Mouse (Mus musculus) cerebellum, postnatal 14 days (tissue): Measurements from ENCODE around the gene Olfr357.
A peak's percentile ranks its signal among the peaks of the same experiment; 100 is the strongest.

ENCODE experiments used
- DNase-seq, 2 experiments: peaks; one replicate each; pipeline ENCODE4 v3.0.0; 2021; ENCODE audit warnings: mixed read lengths in 2 of 2

Olfr357 gene

GRCm38 (mm10) chr2:36993527-36993926, at the start of gene Olfr357:
TSS of gene Olfr357 (plus strand) at chr2:36993827.
- no peak for DNase-seq

GRCm38 (mm10) chr2:36997030-36997429, 3.4 kb downstream of the Olfr357 start:
- DNase-seq: peak in 1 of 2 experiments; percentile 3

- DNase-seq: no peak
These were observed 15.6 kb downstream of the Olfr357 start, which contains the start of gene Olfr358 for GRCm38 (mm10) chr2:37009235-37009634. TSS of gene Olfr358 (minus strand) at chr2:37009335.
